Mouse (Mus musculus) megakaryocyte, embryonic 14.5 days (primary cell): ENCODE results near the gene Fbxo21.

ENCODE experiments used
- FLI1 ChIP-seq: IDR thresholded peaks from 2 replicates; pipeline ENCODE4 v1.6.1; 2012; ENCODE audit warnings: low read length, inconsistent platforms, mixed read lengths
- GATA1 ChIP-seq: IDR thresholded peaks from 3 replicates; pipeline ENCODE4 v1.6.1; 2012; ENCODE audit warnings: mixed read lengths, low read length, inconsistent platforms, borderline replicate concordance

DNA sequence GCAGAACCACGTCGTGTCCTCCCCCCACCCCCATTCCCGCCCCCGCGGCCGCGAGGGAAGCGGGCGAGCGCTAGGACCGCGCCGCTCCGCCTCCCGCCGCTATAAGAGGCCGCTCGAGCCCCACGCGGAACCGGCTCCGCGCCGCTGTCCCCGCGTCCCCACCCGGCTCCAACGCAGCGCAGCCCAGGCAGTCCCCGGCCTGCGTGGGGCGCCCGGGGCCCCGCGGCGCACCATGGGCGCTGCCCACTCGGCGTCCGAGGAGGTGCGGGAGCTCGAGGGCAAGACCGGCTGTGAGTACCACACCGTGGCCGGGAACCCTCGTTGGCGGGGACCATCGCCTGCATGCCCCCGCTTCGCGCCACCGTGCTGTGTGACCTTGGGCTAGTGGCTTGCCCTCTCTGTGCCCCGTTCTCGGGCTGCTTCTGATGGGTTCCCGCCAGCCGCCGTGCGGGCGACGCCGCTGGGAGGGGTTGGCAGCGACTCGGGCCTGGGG, 51.2 kb downstream of the Fbxo21 start, which contains the start of gene Tesc:
- no peak for TF ChIP-seq FLI1
- no peak for TF ChIP-seq GATA1
